Mouse (Mus musculus) thymus, adult 2 months (tissue): ENCODE data around the gene Ccnd1.

Source experiments
- CTCF ChIP-seq: fragments of 200-500 bp; IDR thresholded peaks from 2 replicates; pipeline ENCODE4 v1.5.1; 2012; ENCODE audit warnings: mild to moderate bottlenecking, control low read depth, low read length, moderate library complexity, borderline replicate concordance; ENCODE audit not compliant: control insufficient read depth, poor library complexity, insufficient read depth; ENCODE audit errors: extremely low read depth
- POLR2A ChIP-seq: fragments of 200-500 bp; IDR thresholded peaks from 2 replicates; pipeline ENCODE4 v1.6.1; 2012; ENCODE audit warnings: mild to moderate bottlenecking, low read length, control low read depth, moderate library complexity; ENCODE audit not compliant: control insufficient read depth, poor library complexity, insufficient read depth; ENCODE audit errors: extremely low read depth

DNA sequence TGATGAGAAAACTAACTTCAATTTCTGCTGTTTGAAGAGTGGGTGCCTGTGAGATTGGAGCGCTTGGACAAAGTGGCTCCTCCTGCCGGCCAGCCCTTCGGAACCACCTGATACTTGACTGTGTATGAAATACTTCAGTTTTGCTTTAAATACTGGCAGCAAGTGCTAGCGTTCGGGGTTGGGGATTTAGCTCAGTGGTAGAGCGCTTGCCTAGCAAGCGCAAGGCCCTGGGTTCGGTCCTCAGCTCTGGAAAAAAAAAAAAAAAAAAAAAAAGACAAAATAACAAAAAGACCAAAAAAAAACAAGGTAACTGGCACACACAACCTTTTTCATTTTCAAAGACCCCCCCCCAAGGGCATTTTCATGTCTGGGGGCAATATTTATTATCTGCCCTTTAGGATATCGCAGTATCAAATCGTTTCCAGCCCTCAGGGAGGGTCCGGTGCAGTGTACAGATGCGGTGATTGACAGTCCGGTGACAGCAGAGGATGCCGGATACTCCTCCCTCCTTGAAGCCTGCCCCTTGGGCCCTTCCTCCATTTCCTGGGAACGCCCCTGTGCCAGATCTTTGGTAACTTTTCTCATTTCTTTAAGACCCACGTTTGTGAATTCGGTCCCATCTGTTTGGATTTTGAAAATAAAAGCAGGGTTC, 25.3 kb downstream of the Ccnd1 start:
- TF ChIP-seq POLR2A (no peak), CTCF (no peak)
